Mouse (Mus musculus): Measurements from ENCODE around the gene Afmid. TPM values are rescaled to one million over a fixed set of nuclear protein-coding genes. Genes with fewer than 3 reads are reported as not detected.
"Not testable (repeated sequence)": the region's sequence is repeated elsewhere in the genome, so short reads cannot be mapped to it uniquely, and the experiment has no call there.

Afmid gene
- total and polyA plus RNA-seq, 2 experiments from 2014 or later = 13.1 to 14.5 TPM

GRCm38 (mm10) chr11:117814704-117815366 is 10.9 kb upstream of the Afmid start:
- Histone ChIP-seq H3K4me2 (ENCODE audit: low read depth, low read length) (no peak overlapping the region), H3K27me3 (ENCODE audit: control insufficient read depth, insufficient read depth, low read length) (no peaks in the 10 kb centered on the region), H3K36me3 (replicated peaks; ENCODE audit: control insufficient read depth, insufficient read depth, low read length) (peaks cover 53% of the 10 kb centered on the region), H3K4me3 (ENCODE audit: low read depth, low read length) (no peak overlapping the region), H3K27ac (ENCODE audit: low read depth) (peak overlapping the region; percentile 64), H3K9ac (replicated peaks; ENCODE audit: low read depth, low read length) (no peak overlapping the region), H3K4me1 (ENCODE audit: control insufficient read depth, insufficient read depth) (peaks cover 36% of the 10 kb centered on the region), H3K9me3 (replicated peaks; ENCODE audit: control insufficient read depth, low read length) (no peaks in the 10 kb centered on the region)
- DNase-seq (ENCODE audit: low spot score) (no peak), ATAC-seq (ENCODE audit: insufficient read depth, low read depth) (no peak)
- WGBS = 65% methylated on average over 6 of the region's 6 CpGs
- TF ChIP-seq CTCF (IDR thresholded peaks at IDR 0.05; ENCODE audit: low read depth) (no peak), EP300 (IDR thresholded peaks at IDR 0.05; ENCODE audit: low read depth) (no peak)

DNA sequence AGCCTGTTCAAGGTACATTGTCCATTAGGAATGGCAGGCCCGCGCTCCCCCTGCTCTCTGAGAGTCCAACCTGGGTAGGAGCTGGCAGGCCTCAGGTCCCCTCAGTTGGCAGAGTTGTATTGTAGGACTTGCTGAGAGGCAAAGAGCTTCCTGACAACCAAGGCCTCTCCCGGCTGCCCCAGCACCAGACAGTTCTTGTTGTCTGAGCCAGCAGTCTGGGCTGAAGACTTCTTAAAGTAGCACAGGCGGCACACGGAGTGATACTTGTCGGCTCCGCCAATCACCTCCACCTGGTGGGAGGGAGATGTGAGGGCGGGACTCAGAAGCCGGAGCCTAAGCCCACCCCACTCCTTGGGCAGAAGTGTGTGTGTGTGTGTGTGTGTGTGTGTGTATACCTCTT is 9.9 kb upstream of the Afmid start:
- not testable (repeated sequence) for H3K4me2 ChIP-seq (ENCODE audit: low read depth, low read length); ATAC-seq (ENCODE audit: insufficient read depth, low read depth); H3K27me3 ChIP-seq (ENCODE audit: control insufficient read depth, insufficient read depth, low read length); H3K9ac ChIP-seq (replicated peaks; ENCODE audit: low read depth, low read length); H3K9me3 ChIP-seq (replicated peaks; ENCODE audit: control insufficient read depth, low read length); DNase-seq (ENCODE audit: low spot score); H3K4me3 ChIP-seq (ENCODE audit: low read depth, low read length)
- Histone ChIP-seq H3K27ac (ENCODE audit: low read depth) (peak overlapping the region; percentile 64), H3K36me3 (replicated peaks; ENCODE audit: control insufficient read depth, insufficient read depth, low read length) (peaks cover 57% of the 10 kb centered on the region), H3K4me1 (ENCODE audit: control insufficient read depth, insufficient read depth) (peaks cover 39% of the 10 kb centered on the region)
- 69% methylated on average over 9 of the region's 9 CpGs for WGBS

DNA sequence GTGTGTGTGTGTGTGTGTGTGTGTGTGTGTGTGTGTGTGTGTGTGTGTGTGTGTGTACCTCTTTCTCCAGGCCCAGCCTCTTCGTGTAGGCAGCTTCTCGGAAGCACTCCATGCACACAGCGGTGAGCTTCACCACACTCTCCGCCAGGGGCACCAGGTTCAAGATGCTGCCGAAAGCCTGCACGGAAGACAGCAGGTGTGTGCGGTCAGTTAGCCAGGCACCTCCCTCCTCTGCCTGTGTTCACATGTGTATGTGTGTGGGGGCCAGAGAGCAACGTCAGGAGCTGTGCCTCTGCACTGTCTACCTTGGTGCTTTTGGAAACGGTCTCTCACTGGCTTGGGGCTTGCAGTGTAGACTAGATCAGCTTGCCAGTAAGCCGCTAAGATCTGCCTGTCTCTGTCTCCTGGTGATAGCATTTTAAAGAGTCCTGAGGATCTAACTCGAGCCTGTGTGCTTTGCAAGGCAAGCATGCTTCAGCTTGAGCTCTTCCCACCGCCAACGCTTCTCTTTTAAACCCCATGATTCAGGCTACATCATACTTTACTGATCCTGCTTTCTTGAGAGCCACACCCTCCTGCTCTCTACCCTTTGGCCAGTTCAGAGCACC is 9.2 kb upstream of the Afmid start:
- H3K4me1 ChIP-seq (ENCODE audit: control insufficient read depth, insufficient read depth) = peaks cover 32% of the 10 kb centered on the region
- ATAC-seq (ENCODE audit: insufficient read depth, low read depth) (no peak), DNase-seq (ENCODE audit: low spot score) (peak; percentile 3)
- 80% methylated on average over 13 of the region's 13 CpGs for WGBS
- no peak overlapping the region for H3K9ac ChIP-seq (replicated peaks; ENCODE audit: low read depth, low read length)
- no peak overlapping the region for H3K4me2 ChIP-seq (ENCODE audit: low read depth, low read length)
- H3K9me3 ChIP-seq (replicated peaks; ENCODE audit: control insufficient read depth, low read length) = no peaks in the 10 kb centered on the region
- no peak for TF ChIP-seq EP300 (IDR thresholded peaks at IDR 0.05; ENCODE audit: low read depth)
- no peak for TF ChIP-seq CTCF (IDR thresholded peaks at IDR 0.05; ENCODE audit: low read depth)
- no peak overlapping the region for H3K4me3 ChIP-seq (ENCODE audit: low read depth, low read length)
- no peak overlapping the region for H3K27ac ChIP-seq (ENCODE audit: low read depth)
- H3K27me3 ChIP-seq (ENCODE audit: control insufficient read depth, insufficient read depth, low read length) = no peaks in the 10 kb centered on the region
- peaks cover 63% of the 10 kb centered on the region for H3K36me3 ChIP-seq (replicated peaks; ENCODE audit: control insufficient read depth, insufficient read depth, low read length)

- DNase-seq (ENCODE audit: low spot score) (peak; percentile 86), ATAC-seq (ENCODE audit: insufficient read depth, low read depth) (peak; percentile 94)
- Histone ChIP-seq H3K4me1 (ENCODE audit: control insufficient read depth, insufficient read depth) (peaks cover 39% of the 10 kb centered on the region), H3K9me3 (replicated peaks; ENCODE audit: control insufficient read depth, low read length) (no peaks in the 10 kb centered on the region), H3K36me3 (replicated peaks; ENCODE audit: control insufficient read depth, insufficient read depth, low read length) (peaks cover 52% of the 10 kb centered on the region), H3K4me3 (ENCODE audit: low read depth, low read length) (no peak overlapping the region), H3K4me2 (ENCODE audit: low read depth, low read length) (no peak overlapping the region), H3K27ac (ENCODE audit: low read depth) (peak overlapping the region; percentile 87), H3K27me3 (ENCODE audit: control insufficient read depth, insufficient read depth, low read length) (no peaks in the 10 kb centered on the region), H3K9ac (replicated peaks; ENCODE audit: low read depth, low read length) (no peak overlapping the region)
- WGBS = 33% methylated on average over 8 of the region's 8 CpGs
- TF ChIP-seq CTCF (IDR thresholded peaks at IDR 0.05; ENCODE audit: low read depth) (no peak), EP300 (IDR thresholded peaks at IDR 0.05; ENCODE audit: low read depth) (peak; percentile 66; the same call in 1 of the 2 replicates)
Observed at GRCm38 (mm10) chr11:117819095-117819494, 6.6 kb upstream of the Afmid start.

DNA sequence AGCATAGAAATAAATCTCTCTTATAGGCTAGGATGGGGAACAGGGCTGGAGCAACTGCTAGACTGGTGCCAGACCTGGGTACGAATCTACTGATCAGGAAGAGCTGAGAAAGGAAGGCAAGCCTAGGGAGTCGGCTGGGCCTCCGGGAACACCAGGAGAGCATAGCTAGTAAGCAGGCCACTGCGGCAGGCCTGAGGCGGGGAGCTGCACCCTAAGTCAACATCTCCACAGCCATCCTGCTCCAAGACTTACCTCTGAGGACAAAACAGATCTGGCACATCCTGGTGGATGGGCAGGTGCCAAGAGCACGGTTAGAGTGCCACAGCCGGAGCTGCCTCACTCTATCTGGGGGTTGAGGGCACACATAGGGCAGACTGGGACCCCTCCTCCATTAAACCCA is 5.6 kb upstream of the Afmid start:
- DNase-seq (ENCODE audit: low spot score) (no peak), ATAC-seq (ENCODE audit: insufficient read depth, low read depth) (no peak)
- Histone ChIP-seq H3K27ac (ENCODE audit: low read depth) (peak overlapping the region; percentile 87), H3K9me3 (replicated peaks; ENCODE audit: control insufficient read depth, low read length) (no peaks in the 10 kb centered on the region), H3K36me3 (replicated peaks; ENCODE audit: control insufficient read depth, insufficient read depth, low read length) (peaks cover 42% of the 10 kb centered on the region), H3K4me3 (ENCODE audit: low read depth, low read length) (no peak overlapping the region), H3K4me1 (ENCODE audit: control insufficient read depth, insufficient read depth) (peaks cover 40% of the 10 kb centered on the region), H3K4me2 (ENCODE audit: low read depth, low read length) (no peak overlapping the region), H3K27me3 (ENCODE audit: control insufficient read depth, insufficient read depth, low read length) (no peaks in the 10 kb centered on the region), H3K9ac (replicated peaks; ENCODE audit: low read depth, low read length) (no peak overlapping the region)
- 87% methylated on average over 7 of the region's 7 CpGs for WGBS
- TF ChIP-seq CTCF (IDR thresholded peaks at IDR 0.05; ENCODE audit: low read depth) (no peak), EP300 (IDR thresholded peaks at IDR 0.05; ENCODE audit: low read depth) (no peak)
